Mouse (Mus musculus): ENCODE data around the gene Gm49721.
"Not testable (repeated sequence)": the region's sequence is repeated elsewhere in the genome, so short reads cannot be mapped to it uniquely, and the experiment has no call there.

Gene Gm49721

DNA sequence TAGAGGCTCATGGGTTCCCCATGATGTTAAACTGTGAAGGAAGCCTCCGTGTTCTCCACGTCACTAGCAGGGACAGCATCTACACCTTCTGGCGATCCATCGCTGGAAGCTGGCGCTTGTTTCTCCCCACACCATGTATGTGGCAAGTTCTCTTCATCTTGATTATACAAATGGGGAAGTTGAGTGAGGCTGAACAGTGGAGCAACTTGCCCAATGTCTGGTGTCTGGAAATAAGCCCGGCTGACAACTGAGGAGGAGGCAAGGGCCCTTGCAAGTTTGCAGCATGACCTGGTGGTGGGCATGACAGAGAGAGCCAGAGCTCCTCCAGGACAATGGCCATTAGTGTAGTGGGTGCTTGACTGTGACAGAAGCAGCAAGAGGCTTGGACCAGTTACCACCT lies 96.8 kb downstream of the Gm49721 start:
- not testable (repeated sequence) for DNase-seq (ENCODE audit: low read depth, low spot score)

GRCm38 (mm10) chr17:7079558-7079957 lies 100.9 kb downstream of the Gm49721 start:
- DNase-seq (ENCODE audit: low read depth, low spot score), result not testable (repeated sequence)

GRCm38 (mm10) chr17:7084523-7084922 lies 105.8 kb downstream of the Gm49721 start:
- not testable (repeated sequence) for DNase-seq (ENCODE audit: low read depth, low spot score)

DNA sequence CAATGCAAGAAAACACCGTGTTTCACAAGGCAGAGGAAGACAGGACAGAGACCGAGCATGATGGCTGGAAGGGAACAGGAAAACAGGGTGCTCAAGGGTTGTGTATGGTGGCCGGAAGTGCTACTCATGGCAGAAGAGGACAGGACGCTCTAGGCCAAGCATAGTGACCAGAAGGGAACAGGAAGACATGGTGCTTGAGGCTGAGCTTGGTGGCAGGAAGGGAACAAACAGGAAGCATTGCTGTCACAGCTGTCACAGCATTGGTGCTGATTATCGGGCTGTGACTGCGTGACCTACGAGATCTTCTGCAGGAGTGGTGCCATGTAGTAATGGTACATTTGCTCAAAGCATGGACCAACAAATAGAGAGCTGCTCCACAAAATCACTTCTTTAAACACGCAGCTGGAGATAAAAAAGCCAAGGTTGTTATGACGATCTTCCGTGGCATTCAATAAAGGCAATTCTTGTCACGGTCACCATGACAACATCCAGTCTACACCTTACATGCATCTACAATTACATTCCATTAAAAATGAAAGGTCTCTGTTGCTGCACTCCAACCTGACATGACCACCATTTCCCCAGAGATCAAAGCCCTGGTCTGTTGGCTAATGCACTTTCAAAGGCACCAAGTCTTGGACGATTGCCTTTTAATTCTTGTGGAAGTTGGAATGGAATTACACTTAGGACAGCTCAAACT lies 106.9 kb downstream of the Gm49721 start:
- not testable (repeated sequence) for DNase-seq (ENCODE audit: low read depth, low spot score)

GRCm38 (mm10) chr17:7086836-7087235 lies 108.1 kb downstream of the Gm49721 start:
- DNase-seq (ENCODE audit: low read depth, low spot score), result not testable (repeated sequence)
